Mouse (Mus musculus) hindbrain, embryonic 14.5 days (tissue): ENCODE measurements around the gene Mrps23. TPM values are rescaled to one million over a fixed set of nuclear protein-coding genes. Genes with fewer than 3 reads are reported as not detected.

Experiments
- ATAC-seq: fragments of 200-750 bp; cut with Nextera tagmentation; 2 replicates; pipeline ENCODE4 v1.8.0; 2017; ENCODE audit warnings: moderate number of reproducible peaks, mild to moderate bottlenecking, moderate TSS enrichment, moderate library complexity; ENCODE audit not compliant: low FRiP score
- DNase-seq: peaks from one replicate; pipeline ENCODE4 v3.0.0-alpha.2; 2015; ENCODE audit warnings: low spot score
- H3K27ac ChIP-seq: fragments of 300-500 bp; sonication (generic); 2 replicates; pipeline ENCODE4 v1.5.1; 2014; ENCODE audit warnings: mild to moderate bottlenecking, moderate library complexity
- H3K27me3 ChIP-seq: fragments of 300-500 bp; sonication (generic); 2 replicates; pipeline ENCODE4 v1.6.1; 2014; ENCODE audit warnings: mild to moderate bottlenecking, low read length, mixed read lengths; ENCODE audit not compliant: control insufficient read depth, insufficient read depth
- H3K36me3 ChIP-seq: fragments of 300-500 bp; sonication (generic); replicated peaks from 2 replicates; pipeline ENCODE4 v1.6.1; 2014; ENCODE audit not compliant: control insufficient read depth, insufficient read depth
- H3K4me1 ChIP-seq: fragments of 300-500 bp; sonication (generic); replicated peaks from 2 replicates; pipeline ENCODE4 v1.6.1; 2014; ENCODE audit warnings: antibody characterized with exemption, low read length, mixed read lengths; ENCODE audit not compliant: control insufficient read depth, insufficient read depth
- H3K4me2 ChIP-seq: fragments of 300-500 bp; sonication (generic); replicated peaks from 2 replicates; pipeline ENCODE4 v1.6.1; 2014; ENCODE audit warnings: mild to moderate bottlenecking, moderate library complexity
- H3K4me3 ChIP-seq: fragments of 300-500 bp; sonication (generic); replicated peaks from 2 replicates; pipeline ENCODE4 v1.5.1; 2014; ENCODE audit warnings: mild to moderate bottlenecking, low read length
- H3K9ac ChIP-seq: fragments of 300-500 bp; sonication (generic); 2 replicates; pipeline ENCODE4 v1.6.1; 2014
- H3K9me3 ChIP-seq: fragments of 300-500 bp; sonication (generic); 2 replicates; pipeline ENCODE4 v1.6.1; 2016; ENCODE audit warnings: low read length; ENCODE audit not compliant: control insufficient read depth
- WGBS: fragments of 180-500 bp; shearing (Covaris S2); extraction: QIAGEN DNeasy Blood & Tissue Kit; methylation state at CpG from one replicate; pipeline ENCODE4 v1.1.7; 2014; 5-methylcytosine and 5-hydroxymethylcytosine counted together
- polyA plus RNA-seq: library from polyadenylated mRNA; unstranded; fragments of >200 nt; fragmentation: Nextera tagmentation; extraction: Ambion mirVana; gene quantifications from 2 replicates; pipeline ENCODE4 v1.2.1, GENCODE M21; 2014

The Mrps23 gene
- polyA plus RNA-seq, 1 experiment from 2014 or later = 67.8 TPM

GRCm38 (mm10) chr11:88235221-88236203 lies 31.3 kb downstream of the Mrps23 start:
- H3K9ac ChIP-seq = no peak overlapping the region
- H3K27me3 ChIP-seq = no peaks in the 10 kb centered on the region
- DNase-seq = no peak
- 7% methylated on average over 23 of the region's 23 CpGs for WGBS
- H3K4me3 ChIP-seq = no peak overlapping the region
- peaks cover 25% of the 10 kb centered on the region for H3K4me1 ChIP-seq
- peak overlapping the region; percentile 27; the same call in 1 of the 2 replicates for H3K4me2 ChIP-seq
- no peaks in the 10 kb centered on the region for H3K9me3 ChIP-seq
- H3K36me3 ChIP-seq = no peaks in the 10 kb centered on the region
- ATAC-seq = no peak
- peak overlapping the region; percentile 60 for H3K27ac ChIP-seq

GRCm38 (mm10) chr11:88240275-88240674 lies 36.1 kb downstream of the Mrps23 start:
- H3K27ac ChIP-seq = peak overlapping the region; percentile 62
- H3K36me3 ChIP-seq = no peaks in the 10 kb centered on the region
- H3K4me2 ChIP-seq = no peak overlapping the region
- H3K9ac ChIP-seq = no peak overlapping the region
- H3K4me1 ChIP-seq = peaks cover 15% of the 10 kb centered on the region
- WGBS = 26% methylated on average over 10 of the region's 10 CpGs
- H3K27me3 ChIP-seq = no peaks in the 10 kb centered on the region
- DNase-seq = no peak
- no peaks in the 10 kb centered on the region for H3K9me3 ChIP-seq
- ATAC-seq = 0 out of 2 replicates have a peak, but pooled peaks have one; percentile 32
- H3K4me3 ChIP-seq = no peak overlapping the region

- no peaks in the 10 kb centered on the region for H3K9me3 ChIP-seq
- peak; percentile 77 for ATAC-seq
- no peaks in the 10 kb centered on the region for H3K36me3 ChIP-seq
- peak overlapping the region; percentile 62 for H3K27ac ChIP-seq
- peaks cover 12% of the 10 kb centered on the region for H3K4me1 ChIP-seq
- DNase-seq = peak; percentile 61
- no peak overlapping the region for H3K4me2 ChIP-seq
- H3K9ac ChIP-seq = no peak overlapping the region
- WGBS = 2% methylated on average over 10 of the region's 10 CpGs
- H3K27me3 ChIP-seq = no peaks in the 10 kb centered on the region
- no peak overlapping the region for H3K4me3 ChIP-seq
Measured at GRCm38 (mm10) chr11:88240736-88241353, 36.7 kb downstream of the Mrps23 start.

GRCm38 (mm10) chr11:88241468-88242301 lies 37.5 kb downstream of the Mrps23 start:
- Histone ChIP-seq H3K4me3 (no peak overlapping the region), H3K9ac (no peak overlapping the region), H3K4me1 (peaks cover 12% of the 10 kb centered on the region), H3K9me3 (no peaks in the 10 kb centered on the region), H3K27ac (peak overlapping the region; percentile 62), H3K4me2 (no peak overlapping the region), H3K36me3 (no peaks in the 10 kb centered on the region), H3K27me3 (no peaks in the 10 kb centered on the region)
- no peak for DNase-seq
- ATAC-seq = no peak
- WGBS = 30% methylated on average over 12 of the region's 12 CpGs

GRCm38 (mm10) chr11:88245581-88246170 lies 41.5 kb downstream of the Mrps23 start:
- H3K9me3 ChIP-seq = no peaks in the 10 kb centered on the region
- no peak for ATAC-seq
- WGBS = 79% methylated on average over 14 of the region's 14 CpGs

GRCm38 (mm10) chr11:88248636-88249035 lies 44.4 kb downstream of the Mrps23 start:
- ATAC-seq = no peak
- H3K4me2 ChIP-seq = no peak overlapping the region
- H3K27me3 ChIP-seq = no peaks in the 10 kb centered on the region
- H3K4me1 ChIP-seq = peaks cover 28% of the 10 kb centered on the region
- no peaks in the 10 kb centered on the region for H3K9me3 ChIP-seq
- no peak overlapping the region for H3K9ac ChIP-seq
- WGBS = 48% methylated on average over 5 of the region's 5 CpGs
- H3K36me3 ChIP-seq = no peaks in the 10 kb centered on the region
- H3K4me3 ChIP-seq = no peak overlapping the region
- no peak overlapping the region for H3K27ac ChIP-seq
- DNase-seq = no peak

More at GRCm38 (mm10) chr11:88245581-88246170, 41.5 kb downstream of the Mrps23 start:
- H3K4me3 ChIP-seq = no peak overlapping the region
- no peak overlapping the region for H3K9ac ChIP-seq
- no peak for DNase-seq
- no peak overlapping the region for H3K27ac ChIP-seq
- H3K36me3 ChIP-seq = no peaks in the 10 kb centered on the region
- peaks cover 18% of the 10 kb centered on the region for H3K4me1 ChIP-seq
- no peak overlapping the region for H3K4me2 ChIP-seq
- no peaks in the 10 kb centered on the region for H3K27me3 ChIP-seq

- 87% methylated on average over 3 of the region's 3 CpGs for WGBS
Measured at GRCm38 (mm10) chr11:88250568-88250967, 46.4 kb downstream of the Mrps23 start.

GRCm38 (mm10) chr11:88251295-88251694 lies 47.1 kb downstream of the Mrps23 start:
- Histone ChIP-seq H3K27me3 (no peaks in the 10 kb centered on the region), H3K4me1 (peaks cover 35% of the 10 kb centered on the region), H3K4me3 (no peak overlapping the region), H3K9me3 (no peaks in the 10 kb centered on the region), H3K4me2 (no peak overlapping the region), H3K36me3 (no peaks in the 10 kb centered on the region), H3K27ac (no peak overlapping the region), H3K9ac (no peak overlapping the region)
- ATAC-seq (no peak), DNase-seq (no peak)
- WGBS = 72% methylated on average over 7 of the region's 7 CpGs

More at GRCm38 (mm10) chr11:88250568-88250967, 46.4 kb downstream of the Mrps23 start:
- Histone ChIP-seq H3K27me3 (no peaks in the 10 kb centered on the region), H3K4me1 (peaks cover 35% of the 10 kb centered on the region), H3K4me3 (no peak overlapping the region), H3K9ac (no peak overlapping the region), H3K4me2 (no peak overlapping the region), H3K36me3 (no peaks in the 10 kb centered on the region), H3K9me3 (no peaks in the 10 kb centered on the region), H3K27ac (no peak overlapping the region)
- no peak for DNase-seq
- ATAC-seq = no peak
